Mouse (Mus musculus) neural tube, embryonic 14.5 days (tissue): Measurements from ENCODE around the gene Tmtc4. TPM values are rescaled to one million over a fixed set of nuclear protein-coding genes. Genes with fewer than 3 reads are reported as not detected.

Experiments used
- ATAC-seq: fragments of 200-750 bp; cut with Nextera tagmentation; 2 replicates; pipeline ENCODE4 v1.8.0; 2017; ENCODE audit warnings: low read depth, mild to moderate bottlenecking, moderate TSS enrichment, moderate library complexity
- H3K27ac ChIP-seq: fragments of 300-500 bp; sonication (generic); 2 replicates; pipeline ENCODE4 v1.5.1; 2014; ENCODE audit warnings: low read depth, mild to moderate bottlenecking, control low read depth, low read length, moderate library complexity, mixed read lengths
- H3K27me3 ChIP-seq: fragments of 300-500 bp; sonication (generic); 2 replicates; pipeline ENCODE4 v1.6.1; 2014; ENCODE audit warnings: low read length; ENCODE audit not compliant: control insufficient read depth, insufficient read depth
- H3K36me3 ChIP-seq: fragments of 300-500 bp; sonication (generic); 2 replicates; pipeline ENCODE4 v1.6.1; 2014; ENCODE audit warnings: low read length, mixed read lengths; ENCODE audit not compliant: control insufficient read depth, insufficient read depth
- H3K4me1 ChIP-seq: fragments of 300-500 bp; sonication (generic); 2 replicates; pipeline ENCODE4 v1.6.1; 2014; ENCODE audit warnings: low read length; ENCODE audit not compliant: control insufficient read depth, insufficient read depth
- H3K4me2 ChIP-seq: fragments of 300-500 bp; sonication (generic); 2 replicates; pipeline ENCODE4 v1.6.1; 2014; ENCODE audit warnings: mild to moderate bottlenecking, low read depth, low read length, control low read depth
- H3K4me3 ChIP-seq: fragments of 300-500 bp; sonication (generic); 2 replicates; pipeline ENCODE4 v1.5.1; 2014; ENCODE audit warnings: low read depth, low read length, control low read depth, mixed read lengths
- H3K9ac ChIP-seq: fragments of 300-500 bp; sonication (generic); replicated peaks from 2 replicates; pipeline ENCODE4 v1.6.1; 2014; ENCODE audit warnings: low read depth, mild to moderate bottlenecking, control low read depth, low read length, mixed read lengths
- H3K9me3 ChIP-seq: fragments of 300-500 bp; sonication (generic); 2 replicates; pipeline ENCODE4 v1.6.1; 2016; ENCODE audit warnings: low read length; ENCODE audit not compliant: control insufficient read depth
- WGBS: fragments of 180-500 bp; shearing (Covaris S2); extraction: QIAGEN DNeasy Blood & Tissue Kit; methylation state at CpG from one replicate; pipeline ENCODE4 v1.1.7; 2014; 5-methylcytosine and 5-hydroxymethylcytosine counted together
- polyA plus RNA-seq: library from polyadenylated mRNA; unstranded; fragments of >200 nt; fragmentation: Nextera tagmentation; extraction: Ambion mirVana; gene quantifications from 2 replicates; pipeline ENCODE4 v1.2.1, GENCODE M21; 2014

Gene Tmtc4
- polyA plus RNA-seq, 1 experiment from 2014 or later: 75.0 TPM

DNA sequence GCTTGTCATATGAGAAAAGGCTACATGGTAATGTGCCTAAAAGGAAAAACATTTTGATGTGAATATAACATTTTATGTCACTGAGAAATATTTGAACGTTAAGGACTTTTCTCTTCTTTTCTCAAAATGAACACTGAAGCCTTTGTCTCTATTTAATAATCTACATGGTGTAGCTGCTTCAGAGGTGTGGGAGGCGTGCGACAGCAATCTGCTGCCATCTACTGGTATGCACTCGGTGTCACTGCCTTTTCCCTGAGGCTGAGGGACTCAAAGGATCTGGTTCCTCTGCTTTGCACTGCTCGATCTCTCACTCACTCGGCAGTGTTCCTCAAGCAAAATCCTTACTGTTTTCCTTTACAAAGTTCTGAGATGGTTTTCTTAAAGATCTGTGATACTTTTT, 107.7 kb downstream of the Tmtc4 start:
- ATAC-seq: peak; percentile 94
- WGBS: 2% methylated on average over 6 of the region's 6 CpGs
- Histone ChIP-seq H3K4me3 (no peak overlapping the region), H3K27ac (no peak overlapping the region), H3K9ac (no peak overlapping the region), H3K4me1 (peaks cover 11% of the 10 kb centered on the region; the same call in 1 of the 2 replicates), H3K4me2 (no peak overlapping the region), H3K36me3 (no peaks in the 10 kb centered on the region), H3K9me3 (no peaks in the 10 kb centered on the region), H3K27me3 (no peaks in the 10 kb centered on the region; the same call in 1 of the 2 replicates)

DNA sequence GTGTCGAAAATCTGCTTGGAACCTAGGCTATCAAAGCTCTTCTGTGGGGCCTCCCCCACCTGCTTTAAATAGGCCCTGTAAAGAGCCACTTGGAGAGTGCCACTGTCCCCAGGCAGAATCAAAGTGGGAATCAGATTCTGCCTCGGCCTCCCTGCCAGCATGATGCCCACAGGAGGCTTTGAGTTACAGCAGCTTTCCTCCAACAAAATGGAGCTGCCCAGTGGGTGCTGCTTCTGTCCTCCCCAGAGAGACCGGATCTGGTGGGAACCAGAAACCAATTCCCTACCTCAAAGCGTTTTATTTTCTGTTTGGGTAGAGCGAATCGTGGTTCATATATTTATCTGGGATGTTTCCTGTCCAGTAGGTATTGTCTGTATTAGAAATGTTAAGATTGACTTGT, 108.2 kb downstream of the Tmtc4 start:
- no peaks in the 10 kb centered on the region for H3K9me3 ChIP-seq
- H3K4me3 ChIP-seq: no peak overlapping the region
- no peak overlapping the region for H3K9ac ChIP-seq
- no peak overlapping the region for H3K4me2 ChIP-seq
- ATAC-seq: peak; percentile 25; the same call in 1 of the 2 replicates
- no peak overlapping the region for H3K27ac ChIP-seq
- peaks cover 11% of the 10 kb centered on the region; the same call in 1 of the 2 replicates for H3K4me1 ChIP-seq
- no peaks in the 10 kb centered on the region; the same call in 1 of the 2 replicates for H3K27me3 ChIP-seq
- no peaks in the 10 kb centered on the region for H3K36me3 ChIP-seq
- WGBS: 48% methylated on average over 6 of the region's 6 CpGs

DNA sequence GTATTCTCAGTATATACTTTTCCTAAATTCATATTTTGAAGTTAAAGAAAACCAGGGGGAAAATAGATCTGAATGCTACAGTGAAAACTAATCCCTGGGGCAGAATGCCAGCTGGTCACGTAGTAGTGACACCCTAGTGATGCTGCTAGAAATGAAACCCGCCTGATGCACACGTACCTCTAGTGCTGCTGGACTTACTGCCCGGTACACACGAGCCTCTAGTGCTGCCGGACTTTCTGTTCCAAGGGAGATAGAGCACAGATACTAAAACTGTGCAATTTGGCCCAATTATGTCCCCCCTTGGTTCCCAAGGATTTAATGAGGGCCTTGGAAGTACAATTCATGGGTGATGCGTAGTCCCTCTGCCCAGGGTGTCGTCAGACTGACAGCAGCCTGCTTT, 108.8 kb downstream of the Tmtc4 start:
- Histone ChIP-seq H3K36me3 (no peaks in the 10 kb centered on the region), H3K27ac (peak overlapping the region; percentile 22), H3K9me3 (no peaks in the 10 kb centered on the region), H3K9ac (no peak overlapping the region), H3K27me3 (no peaks in the 10 kb centered on the region; the same call in 1 of the 2 replicates), H3K4me2 (no peak overlapping the region), H3K4me3 (no peak overlapping the region), H3K4me1 (peaks cover 11% of the 10 kb centered on the region; the same call in 1 of the 2 replicates)
- no peak for ATAC-seq
- 50% methylated on average over 8 of the region's 8 CpGs for WGBS

DNA sequence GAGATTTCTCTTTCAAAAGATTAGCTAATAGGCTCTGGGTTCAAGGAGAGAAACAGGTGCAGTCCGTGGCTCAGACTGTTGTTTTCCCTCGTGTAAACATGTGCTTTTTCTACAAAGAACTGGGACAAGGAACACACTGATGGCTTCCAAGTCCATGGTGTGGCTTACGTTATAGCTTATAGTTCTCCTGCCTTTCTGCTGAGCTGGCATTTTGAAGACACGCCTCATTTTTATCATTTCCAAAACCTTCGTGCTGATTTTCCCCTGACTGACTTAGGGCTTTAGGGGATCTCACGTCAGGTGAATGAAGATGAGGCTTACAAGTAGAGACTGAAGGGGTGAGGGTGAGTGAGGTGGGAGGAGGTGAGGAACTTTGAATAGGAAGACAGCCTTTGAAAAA, 111.2 kb downstream of the Tmtc4 start:
- Histone ChIP-seq H3K36me3 (no peaks in the 10 kb centered on the region), H3K27me3 (no peaks in the 10 kb centered on the region; the same call in 1 of the 2 replicates), H3K4me3 (no peak overlapping the region), H3K4me1 (peaks cover 11% of the 10 kb centered on the region; the same call in 1 of the 2 replicates), H3K9ac (no peak overlapping the region), H3K9me3 (no peaks in the 10 kb centered on the region), H3K4me2 (no peak overlapping the region), H3K27ac (no peak overlapping the region)
- no peak for ATAC-seq
- WGBS: 81% methylated on average over 6 of the region's 6 CpGs

DNA sequence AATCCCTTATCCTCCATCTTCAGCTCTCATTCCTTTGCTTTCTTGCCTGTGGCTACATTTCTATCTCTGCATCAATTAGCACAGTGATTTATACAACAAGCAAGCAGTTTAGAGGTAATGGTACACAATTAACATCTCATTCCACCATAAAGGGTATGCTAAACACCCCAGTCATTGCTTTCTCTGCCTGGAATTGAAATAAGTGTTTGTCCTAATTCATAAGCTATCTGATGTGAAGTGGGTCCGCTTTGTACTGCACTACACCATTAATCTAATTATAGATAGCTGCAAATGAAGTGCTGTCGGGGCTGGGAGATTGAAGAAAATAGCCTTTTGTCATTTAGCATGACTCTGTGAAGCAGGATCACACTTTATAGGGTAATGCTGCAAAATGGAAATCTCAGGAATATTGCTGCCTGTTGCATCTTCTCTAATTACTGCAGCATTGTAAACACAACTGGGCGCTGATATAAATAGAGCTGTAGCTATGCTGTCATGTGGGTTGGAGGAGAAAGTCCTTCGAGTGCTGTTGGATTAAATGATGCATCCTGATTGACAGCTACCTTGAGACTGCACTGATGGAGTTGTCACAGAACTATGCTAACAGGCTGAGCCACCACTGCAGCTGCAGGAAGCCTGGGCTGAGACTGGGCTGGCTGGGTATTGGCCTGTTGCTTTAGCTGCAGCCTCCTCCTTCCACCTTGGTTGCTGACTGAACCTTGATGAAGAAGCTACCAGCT, 111.8 kb downstream of the Tmtc4 start:
- Histone ChIP-seq H3K27me3 (no peaks in the 10 kb centered on the region; the same call in 1 of the 2 replicates), H3K4me2 (no peak overlapping the region), H3K27ac (no peak overlapping the region), H3K9ac (no peak overlapping the region), H3K9me3 (no peaks in the 10 kb centered on the region), H3K4me3 (no peak overlapping the region), H3K4me1 (peaks cover 11% of the 10 kb centered on the region; the same call in 1 of the 2 replicates), H3K36me3 (no peaks in the 10 kb centered on the region)
- peak; percentile 60 for ATAC-seq
- WGBS: 21% methylated on average over 4 of the region's 4 CpGs

DNA sequence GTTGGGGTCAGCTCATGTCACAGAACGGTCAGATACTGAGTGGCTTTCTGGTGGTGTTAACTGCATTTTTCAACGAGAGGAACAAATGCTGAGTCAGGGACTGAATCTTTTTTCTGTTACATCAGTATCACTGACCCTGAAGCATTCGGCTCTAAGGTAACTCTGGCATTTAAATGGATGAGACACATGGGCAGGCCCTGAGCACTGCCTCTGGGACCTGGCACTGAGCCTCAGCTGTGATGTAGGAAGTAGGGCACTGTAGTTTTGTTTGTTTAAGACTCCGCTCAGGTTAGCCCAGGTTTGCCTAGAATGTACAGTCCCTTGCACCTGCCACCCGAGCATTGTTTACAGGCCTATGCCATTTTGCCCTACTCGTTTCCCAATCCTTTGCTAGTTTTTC, 114.0 kb downstream of the Tmtc4 start:
- no peak overlapping the region for H3K9ac ChIP-seq
- WGBS: 39% methylated on average over 6 of the region's 6 CpGs
- H3K4me2 ChIP-seq: no peak overlapping the region
- no peaks in the 10 kb centered on the region for H3K9me3 ChIP-seq
- ATAC-seq: no peak
- H3K27me3 ChIP-seq: no peaks in the 10 kb centered on the region; the same call in 1 of the 2 replicates
- peaks cover 11% of the 10 kb centered on the region; the same call in 1 of the 2 replicates for H3K4me1 ChIP-seq
- no peaks in the 10 kb centered on the region for H3K36me3 ChIP-seq
- no peak overlapping the region for H3K27ac ChIP-seq
- no peak overlapping the region for H3K4me3 ChIP-seq

Other genes starting within 250 kb of the Tmtc4 start
- 8.2 and 10.4 TPM in 2 replicates for gene Ggact, start 70.3 kb downstream of the Tmtc4 start, polyA plus RNA-seq